Mouse (Mus musculus) layer of hippocampus, postnatal 14 days (tissue): Measurements from ENCODE around the gene Usp48. TPM values are rescaled to one million over a fixed set of nuclear protein-coding genes. Genes with fewer than 3 reads are reported as not detected.

Experiments
- DNase-seq, 2 experiments: peaks; one replicate each; pipeline ENCODE4 v3.0.0; 2021 to 2022; ENCODE audit warnings: low spot score in 2 of 2, mixed read lengths in 1 of 2
- total RNA-seq, 2 experiments: library from RNA; stranded (reverse); gene quantifications; 2 replicates each; pipeline ENCODE4 v1.2.3; 2021

Gene Usp48
- total RNA-seq, 2 experiments from 2014 or later: 116 to 131 TPM

DNA sequence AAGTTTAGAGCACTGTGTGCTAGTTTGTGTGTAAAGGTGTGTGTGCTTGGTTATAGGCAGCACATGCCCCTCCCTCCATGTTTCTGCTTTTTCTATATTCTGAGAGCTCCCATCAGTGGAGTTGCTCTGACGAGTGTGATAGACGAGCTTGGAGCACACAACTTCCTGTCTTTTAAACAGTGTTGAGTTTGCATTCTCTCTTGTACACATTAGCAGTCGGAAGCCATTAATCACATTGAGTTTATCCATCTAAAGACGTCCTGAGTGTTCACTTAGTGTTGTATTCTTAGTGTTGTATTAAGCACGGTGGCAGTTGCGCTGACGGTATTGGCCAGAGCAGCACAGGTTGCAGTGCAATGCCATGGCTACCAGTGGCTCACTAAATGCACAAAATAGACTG is 15.7 kb downstream of the Usp48 start:
- no peak for DNase-seq

DNA sequence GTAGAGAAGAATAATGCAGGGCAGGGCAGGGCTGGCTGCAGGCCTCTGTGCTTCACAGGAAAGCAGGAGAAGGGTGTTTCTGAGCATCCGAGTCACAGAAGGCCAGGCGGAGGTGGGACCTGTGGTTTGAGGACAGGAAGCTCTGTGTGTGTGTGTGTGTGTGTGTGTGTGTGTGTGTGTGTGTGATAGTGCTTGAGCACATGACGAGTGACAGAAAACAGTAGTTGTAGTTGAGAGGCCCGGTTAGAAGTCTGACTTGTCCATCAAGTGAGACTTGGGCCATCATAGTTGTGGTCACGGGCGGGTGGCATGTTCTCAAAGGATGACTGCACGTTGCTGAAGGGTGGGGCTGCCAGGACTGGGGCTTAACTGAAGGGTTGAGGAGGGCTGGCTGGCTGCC is 16.1 kb downstream of the Usp48 start:
- DNase-seq: no peak

- no peak for DNase-seq
Measured at GRCm38 (mm10) chr4:137610256-137610655, 16.7 kb downstream of the Usp48 start.

DNA sequence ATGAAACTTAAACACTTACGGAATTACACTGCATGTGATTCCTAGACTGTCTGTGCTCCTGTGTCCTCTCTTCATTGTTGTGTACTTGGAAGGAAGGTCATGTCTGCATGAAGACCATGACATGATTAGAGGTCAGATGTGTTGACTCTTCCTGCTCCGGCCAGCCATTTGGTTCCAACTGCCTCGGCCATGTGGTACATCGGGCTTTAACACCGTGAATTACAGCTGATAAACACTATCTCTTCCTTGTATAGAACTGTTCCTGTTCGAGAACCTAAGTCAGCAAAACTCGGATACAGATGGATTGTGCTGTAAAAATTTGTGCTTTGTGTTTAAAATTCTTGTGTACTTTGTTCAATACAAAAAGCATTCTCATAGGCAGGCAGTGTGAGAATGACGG is 29.3 kb downstream of the Usp48 start:
- DNase-seq: no peak

GRCm38 (mm10) chr4:137627476-137628235 is 34.1 kb downstream of the Usp48 start:
- no peak for DNase-seq

DNA sequence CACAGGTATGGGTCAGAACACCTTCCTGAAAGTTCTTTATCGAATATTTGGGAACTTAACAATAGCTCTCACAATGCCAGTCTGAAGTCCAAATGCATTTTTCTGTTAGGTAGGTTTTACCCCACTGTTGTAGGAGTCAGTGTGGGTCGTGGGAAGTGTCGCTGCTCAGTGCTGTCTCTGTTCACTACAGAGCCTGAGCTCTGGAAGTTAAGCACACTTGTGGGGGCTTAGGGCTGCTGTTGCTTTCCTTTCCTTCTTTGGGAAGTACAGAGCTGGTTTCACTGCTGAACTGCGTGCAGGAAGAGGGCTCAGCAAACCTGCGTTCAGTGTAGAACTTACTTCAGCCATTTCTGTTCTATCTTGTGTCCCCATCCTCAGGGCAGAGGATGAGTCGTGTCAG is 34.8 kb downstream of the Usp48 start:
- DNase-seq: no peak

DNA sequence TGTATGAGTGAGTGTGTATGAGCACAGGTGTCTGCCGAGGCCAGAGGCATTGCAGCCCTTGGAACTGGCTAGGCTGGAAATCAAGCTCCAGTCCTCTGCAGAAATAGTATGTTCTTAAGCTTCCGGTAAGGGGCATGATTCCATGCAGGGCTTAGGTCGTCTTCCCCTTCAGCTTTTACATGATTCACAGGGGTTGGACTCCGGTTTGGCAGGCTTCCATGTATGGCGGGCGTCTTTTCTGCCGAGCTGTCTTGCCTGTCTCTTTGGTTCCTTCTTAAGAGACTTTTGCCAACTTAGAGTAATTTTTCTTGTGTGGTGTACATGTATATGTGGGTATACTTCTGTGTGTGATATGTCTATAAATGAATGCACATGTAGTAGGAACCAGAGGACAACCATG is 35.8 kb downstream of the Usp48 start:
- DNase-seq: no peak

- no peak for DNase-seq
Measured at GRCm38 (mm10) chr4:137630153-137630552, 36.6 kb downstream of the Usp48 start.

DNA sequence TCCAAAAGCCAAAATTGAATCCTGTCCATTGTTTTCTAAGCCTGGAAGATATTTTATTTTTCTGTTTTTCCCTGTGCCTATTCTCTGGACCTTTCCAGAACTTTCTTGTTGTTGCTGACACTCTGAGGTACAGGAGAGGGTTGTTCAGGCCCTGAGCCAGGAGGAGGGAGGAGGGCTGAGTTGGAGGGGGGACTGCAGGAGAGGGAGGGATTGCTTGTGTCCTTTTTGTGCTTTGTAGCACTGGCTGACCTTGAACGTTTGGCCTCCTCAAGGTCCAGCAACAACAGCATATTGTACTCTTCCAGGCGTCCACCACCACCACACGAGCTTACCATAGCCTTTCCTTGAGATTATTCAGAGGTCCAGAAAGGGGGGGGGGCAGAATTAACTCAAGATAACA is 38.0 kb downstream of the Usp48 start:
- DNase-seq: no peak

- DNase-seq: no peak
Measured at GRCm38 (mm10) chr4:137633394-137633793, 39.8 kb downstream of the Usp48 start.

DNA sequence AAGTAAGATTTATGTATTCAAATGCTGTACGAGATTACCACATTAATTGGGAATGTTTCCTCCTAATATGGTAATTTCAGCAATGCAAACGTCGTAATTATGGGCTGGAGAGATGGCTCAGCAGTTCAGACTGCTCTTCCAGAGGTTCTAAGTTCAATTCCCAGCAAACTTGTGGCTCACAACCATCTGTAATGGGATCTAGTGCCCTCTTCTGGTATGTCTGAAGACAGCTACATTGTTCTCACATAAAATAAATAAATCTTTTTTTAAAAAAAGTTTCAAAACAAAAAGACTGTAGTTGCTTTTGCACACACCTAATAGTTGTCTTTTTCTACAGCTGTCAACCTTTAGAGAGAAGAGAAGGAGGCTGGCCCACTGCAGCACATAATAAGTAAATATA is 43.0 kb downstream of the Usp48 start:
- no peak for DNase-seq

- no peak for DNase-seq
Measured at GRCm38 (mm10) chr4:137641556-137641955, 48.0 kb downstream of the Usp48 start.

- DNase-seq: no peak
Measured at GRCm38 (mm10) chr4:137642101-137642500, 48.5 kb downstream of the Usp48 start.

- DNase-seq: no peak
Measured at GRCm38 (mm10) chr4:137643459-137643858, 49.9 kb downstream of the Usp48 start.

DNA sequence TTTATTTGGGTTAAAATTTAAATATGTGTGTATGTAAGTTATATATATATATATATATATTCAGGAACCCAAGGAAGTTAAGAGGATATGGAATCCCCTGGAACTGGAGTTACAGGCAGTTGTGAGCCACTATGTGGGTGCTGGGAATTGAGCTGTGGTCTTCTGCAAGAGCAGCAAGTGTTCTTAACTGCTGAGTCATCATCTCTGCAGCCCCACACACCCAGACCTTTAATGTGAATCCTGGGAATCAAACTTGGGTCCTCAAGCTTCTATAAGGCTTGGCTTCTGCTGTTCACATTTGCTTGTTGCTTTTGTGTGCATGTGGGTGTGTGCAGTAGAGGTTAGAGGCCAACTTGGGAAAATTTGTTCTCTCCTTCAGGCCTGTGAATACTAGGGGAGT is 52.7 kb downstream of the Usp48 start:
- DNase-seq: no peak

- no peak for DNase-seq
Measured at GRCm38 (mm10) chr4:137647648-137648047, 54.1 kb downstream of the Usp48 start.

DNA sequence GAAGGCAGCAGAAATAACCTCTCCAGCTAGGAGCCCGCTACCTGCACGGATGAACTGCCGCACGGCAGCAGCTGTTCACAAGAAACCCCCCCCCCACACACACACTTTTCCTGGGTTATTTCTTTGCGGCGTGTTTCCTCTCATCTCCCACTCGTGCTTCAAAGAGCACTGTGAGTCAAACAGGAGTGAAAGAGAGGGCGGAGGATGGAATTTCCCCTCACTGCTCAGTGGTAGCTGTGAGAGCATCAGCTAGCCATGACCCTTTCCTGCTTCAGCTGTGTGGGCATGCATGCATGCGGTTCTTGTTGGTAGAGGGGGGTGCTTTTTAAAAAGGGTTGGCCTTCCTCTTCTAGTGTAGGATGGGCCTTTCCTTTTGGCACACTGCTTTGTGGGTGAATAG is 54.7 kb downstream of the Usp48 start:
- DNase-seq: no peak

GRCm38 (mm10) chr4:137650912-137651311 is 57.4 kb downstream of the Usp48 start:
- no peak for DNase-seq

GRCm38 (mm10) chr4:137652835-137653346 is 59.3 kb downstream of the Usp48 start:
- DNase-seq: no peak

DNA sequence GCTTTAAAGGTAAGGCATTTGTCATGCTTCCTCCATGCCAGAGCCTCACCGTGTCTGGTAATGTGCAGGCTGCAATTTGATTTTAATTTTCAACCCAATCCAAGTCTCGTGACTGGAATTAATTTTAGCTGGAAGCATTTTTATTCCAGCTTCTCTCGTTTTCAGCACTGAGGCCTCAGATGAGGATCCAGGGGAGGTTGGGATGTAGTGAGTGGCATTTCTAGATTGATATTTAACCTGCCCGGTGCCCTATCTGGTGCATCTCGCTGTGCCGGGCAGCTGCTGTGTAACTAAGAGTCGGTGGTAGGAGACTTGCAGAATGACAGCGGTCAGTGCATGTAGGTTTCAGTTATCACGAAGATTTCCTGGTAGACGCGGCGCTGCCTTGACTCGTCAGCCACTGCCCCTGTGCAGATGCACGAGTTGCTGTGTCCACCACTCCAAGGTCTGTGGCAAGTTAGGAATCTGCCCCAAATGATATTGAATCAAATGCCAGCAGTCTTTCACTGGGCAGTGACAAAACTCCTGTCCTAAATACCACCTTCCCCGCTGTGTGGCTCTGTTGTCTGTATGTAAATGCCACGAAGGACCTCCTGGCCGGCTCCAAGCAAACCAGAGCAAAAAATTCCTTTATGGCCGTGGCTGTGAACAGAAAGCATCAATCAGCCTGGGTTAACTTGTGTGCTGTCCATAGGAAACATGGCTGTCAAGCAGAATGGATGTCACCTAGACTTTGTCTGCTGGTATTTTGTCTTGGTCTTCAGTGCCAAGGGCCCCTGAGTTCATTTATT is 61.9 kb downstream of the Usp48 start:
- DNase-seq: no peak

DNA sequence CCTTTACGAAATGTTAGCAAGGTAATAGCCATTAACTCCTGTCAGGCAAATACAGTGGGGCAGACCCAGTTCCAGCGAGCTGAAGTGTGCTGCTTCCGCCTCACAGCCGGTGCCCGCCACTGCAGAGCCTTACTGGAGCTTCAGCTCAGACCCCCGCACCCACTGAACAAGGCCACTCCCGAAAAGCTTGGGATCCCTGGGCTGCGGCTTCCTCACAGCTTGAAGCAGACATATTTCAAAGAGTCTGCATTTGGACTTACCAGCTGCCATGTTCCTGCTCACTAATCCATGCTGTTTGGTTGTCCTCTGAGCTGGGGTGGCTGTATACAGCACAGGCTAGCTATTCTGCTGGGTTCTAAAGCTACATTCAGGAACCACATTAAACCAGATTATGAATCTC is 64.1 kb downstream of the Usp48 start:
- no peak for DNase-seq

DNA sequence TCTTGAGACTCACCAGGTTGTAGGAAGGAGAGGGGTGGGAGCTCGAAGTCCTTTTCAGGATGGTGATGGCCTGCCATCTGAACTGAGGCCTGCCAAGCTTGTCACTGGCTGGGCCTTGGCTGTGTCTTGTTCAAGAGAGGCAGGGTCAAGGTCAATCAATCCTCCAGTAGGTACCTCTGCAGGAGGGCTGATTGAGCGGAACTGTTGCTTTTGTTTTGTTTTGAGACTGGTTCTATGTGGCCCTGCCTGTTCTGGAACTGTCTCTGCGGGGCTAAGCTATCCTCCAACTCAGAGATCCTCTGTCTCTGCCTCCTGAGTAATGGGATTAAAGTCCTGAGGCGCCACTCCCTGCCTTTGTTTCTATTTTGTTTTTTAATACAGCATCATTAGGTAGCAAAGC is 66.0 kb downstream of the Usp48 start:
- DNase-seq: no peak
